ENCODE assay signal across 16 mouse cellular contexts in the genomic region with DNA sequence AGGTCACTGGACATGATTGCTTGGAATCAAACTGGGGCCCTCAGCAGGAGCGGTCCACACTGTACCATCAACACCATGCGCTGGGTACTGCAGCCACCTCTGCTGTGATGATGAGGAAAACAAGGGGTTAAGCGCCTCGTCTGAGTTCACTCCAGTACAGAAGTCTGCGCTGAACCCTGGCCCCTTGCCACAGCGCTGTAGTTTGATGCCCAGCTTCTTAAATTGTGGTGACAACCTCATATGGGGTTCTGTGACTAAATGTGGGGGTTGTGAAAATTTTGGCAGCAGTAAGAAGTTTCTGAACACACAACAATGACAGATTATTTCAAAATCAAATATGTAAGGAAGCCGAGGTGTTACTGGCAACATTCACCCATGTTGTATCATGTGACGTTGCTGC.
A peak's percentile ranks its signal among the peaks of the same experiment; 100 is the strongest.
DNase-seq lines count a peak whose midpoint lies in the region; ATAC-seq and TF ChIP-seq lines count a peak whose summit lies in the region.
"Had no signal": no experiment of that assay in that cellular context is flagged by ENCODE, and none has a peak within 500 bp of the region (broad histone marks: within the 10 kb centered on the region; RNA-seq: fewer than 3 reads in every experiment).

No protein-coding gene starts in this region.

- no peak overlapping the region for H3K27ac ChIP-seq in lung, embryonic 14.5 days (ENCODE audit: low read depth)
- H3K27ac ChIP-seq in gastrocnemius, adult 2 months: no peak overlapping the region
- H3K27ac ChIP-seq: kidney, embryonic 15.5 days; liver, embryonic 13.5 days; neural tube, embryonic 12.5 days; stomach, embryonic 15.5 days had no signal

- intact Hi-C loops in heart, postnatal 14 days (cut with DNase I): no loop called here
- intact Hi-C loops in gastrocnemius, adult 2 months (cut with DNase I): no loop called here

- no peaks in the 10 kb centered on the region for H3K9me3 ChIP-seq in lung, embryonic 14.5 days (ENCODE audit: low read depth, low read length)
- H3K9me3 ChIP-seq: heart, embryonic 12.5 days; kidney, embryonic 15.5 days; liver, embryonic 13.5 days; neural tube, embryonic 12.5 days; stomach, embryonic 15.5 days had no signal

- H3K36me3 ChIP-seq in lung, embryonic 14.5 days (ENCODE audit: insufficient read depth): no peaks in the 10 kb centered on the region
- H3K36me3 ChIP-seq: heart, embryonic 12.5 days; kidney, embryonic 15.5 days; liver, embryonic 13.5 days; neural tube, embryonic 12.5 days; stomach, embryonic 15.5 days had no signal

- H3K4me3 ChIP-seq in lung, embryonic 14.5 days (ENCODE audit: low read depth, low read length): no peak overlapping the region
- H3K4me3 ChIP-seq in gastrocnemius, adult 2 months: no peak overlapping the region
- H3K4me3 ChIP-seq: heart, embryonic 12.5 days; kidney, embryonic 15.5 days; liver, embryonic 13.5 days; neural tube, embryonic 12.5 days; stomach, embryonic 15.5 days had no signal

- WGBS in lung, embryonic 14.5 days: 68% methylated on average over 8 of the region's 8 CpGs

- TF ChIP-seq CTCF in lung, embryonic 14.5 days (IDR thresholded peaks at IDR 0.05; ENCODE audit: low read depth): no peak
- no peak for TF ChIP-seq CTCF in gastrocnemius, adult 2 months (IDR thresholded peaks at IDR 0.05)

- no peaks in the 10 kb centered on the region for H3K27me3 ChIP-seq in lung, embryonic 14.5 days (ENCODE audit: insufficient read depth, low read length)
- H3K27me3 ChIP-seq: heart, embryonic 12.5 days; kidney, embryonic 15.5 days; liver, embryonic 13.5 days; stomach, embryonic 15.5 days had no signal

- no peak overlapping the region for H3K9ac ChIP-seq in lung, embryonic 14.5 days
- H3K9ac ChIP-seq: heart, embryonic 12.5 days; kidney, embryonic 15.5 days; liver, embryonic 13.5 days; neural tube, embryonic 12.5 days; stomach, embryonic 15.5 days had no signal

- H3K4me1 ChIP-seq in lung, embryonic 14.5 days (ENCODE audit: insufficient read depth): peaks cover 8% of the 10 kb centered on the region
- H3K4me1 ChIP-seq: heart, embryonic 12.5 days; kidney, embryonic 15.5 days; liver, embryonic 13.5 days; stomach, embryonic 15.5 days had no signal

- no peak for ATAC-seq in lung, embryonic 14.5 days (ENCODE audit: insufficient read depth)
- ATAC-seq: CD4-positive, CD25-positive, alpha-beta regulatory T cell, adult 4 months; inflammation-experienced regulatory T-cells, adult 6 months had no signal

- peak; percentile 38 for DNase-seq in lung, embryonic 14.5 days
- DNase-seq in lung, adult 18-20 months: no peak
- peak; percentile 72 for DNase-seq in Muller cell, postnatal 12 days (ENCODE audit: inconsistent ontology term)
- peak; percentile 38 for DNase-seq in NIH3T3 (ENCODE audit: low read depth)
- DNase-seq in layer of hippocampus, adult 18-20 months (ENCODE audit: low spot score in 2 of 2): peak; percentile 34 to 73
- no peak for DNase-seq in heart, postnatal 14 days
- no peak for DNase-seq in gastrocnemius, adult 2 months
- DNase-seq: adrenal gland, postnatal 36 days; liver, embryonic 13.5 days; thymus, postnatal 14 days had no signal

- no peak overlapping the region for H3K4me2 ChIP-seq in lung, embryonic 14.5 days
- H3K4me2 ChIP-seq: heart, embryonic 12.5 days; kidney, embryonic 15.5 days; liver, embryonic 13.5 days; neural tube, embryonic 12.5 days; stomach, embryonic 15.5 days had no signal

Comparison
In these comparisons a context has a peak if more than half of its experiments do, and no peak if none do; other contexts are left out.
1. DNase-seq: peak in lung, embryonic 14.5 days (single experiment), Muller cell, postnatal 12 days (single experiment), NIH3T3 (single experiment) and layer of hippocampus, adult 18-20 months (2 of 2); none in lung, adult 18-20 months (0 of 2), heart, postnatal 14 days (0 of 2) and gastrocnemius, adult 2 months (single experiment).